In genomic region chr12:51001096-51001495, GRCm38 (mm10) we compare ENCODE assay signal across 10 mouse cellular contexts.
DNase-seq lines count a peak whose midpoint lies in the region; ATAC-seq and TF ChIP-seq lines count a peak whose summit lies in the region.
"Had no signal": no experiment of that assay in that cellular context is flagged by ENCODE, and none has a peak within 500 bp of the region (broad histone marks: within the 10 kb centered on the region; RNA-seq: fewer than 3 reads in every experiment).

No protein-coding gene starts in this region.

- H3K4me2 ChIP-seq in forebrain, embryonic 12.5 days = peak overlapping the region; percentile 38
- peak overlapping the region; percentile 52; the same call in 1 of the 2 replicates for H3K4me2 ChIP-seq in limb, embryonic 13.5 days (replicated peaks)
- no peak overlapping the region for H3K4me2 ChIP-seq in midbrain, postnatal 0 days (ENCODE audit: low read depth, low read length, poor library complexity, severe bottlenecking)
- H3K4me2 ChIP-seq in kidney, embryonic 14.5 days (replicated peaks; ENCODE audit: low read depth, low read length) = no peak overlapping the region
- H3K4me2 ChIP-seq: embryonic facial prominence, embryonic 13.5 days had no signal

- no peaks in the 10 kb centered on the region for H3K27me3 ChIP-seq in forebrain, embryonic 12.5 days
- H3K27me3 ChIP-seq in limb, embryonic 13.5 days = 0 out of 2 replicates have a peak, but pooled peaks cover 11% of the 10 kb centered on the region
- H3K27me3 ChIP-seq in midbrain, postnatal 0 days (ENCODE audit: insufficient read depth, low read length) = peaks cover 4% of the 10 kb centered on the region; the same call in 1 of the 2 replicates
- no peaks in the 10 kb centered on the region for H3K27me3 ChIP-seq in kidney, embryonic 14.5 days (ENCODE audit: control insufficient read depth, insufficient read depth, low read length)
- H3K27me3 ChIP-seq: embryonic facial prominence, embryonic 13.5 days had no signal

- DNase-seq in layer of hippocampus, adult 2 months (ENCODE audit: low spot score in 2 of 2) = no peak
- DNase-seq in layer of hippocampus, adult 18-20 months (ENCODE audit: low spot score in 2 of 2) = no peak
- DNase-seq in midbrain, postnatal 0 days (ENCODE audit: low spot score) = no peak
- no peak for DNase-seq in right cerebral cortex, postnatal 25 days
- DNase-seq: right cerebral cortex, adult 18-20 months had no signal

- H3K9ac ChIP-seq in forebrain, embryonic 12.5 days = peak overlapping the region; percentile 48
- H3K9ac ChIP-seq in limb, embryonic 13.5 days = no peak overlapping the region
- H3K9ac ChIP-seq in midbrain, postnatal 0 days (replicated peaks; ENCODE audit: low read length, poor library complexity, severe bottlenecking) = no peak overlapping the region
- no peak overlapping the region for H3K9ac ChIP-seq in kidney, embryonic 14.5 days (ENCODE audit: low read depth, low read length)
- H3K9ac ChIP-seq: embryonic facial prominence, embryonic 13.5 days had no signal

- no peak for ATAC-seq in forebrain, embryonic 12.5 days (ENCODE audit: low FRiP score)
- no peak for ATAC-seq in limb, embryonic 13.5 days (ENCODE audit: low FRiP score, low read depth)
- ATAC-seq in midbrain, postnatal 0 days (ENCODE audit: low FRiP score) = no peak
- ATAC-seq in granulocyte monocyte progenitor cell, adult 5-6 weeks (replicated peaks; ENCODE audit: poor library complexity, severe bottlenecking) = no peak
- ATAC-seq in kidney, embryonic 14.5 days (ENCODE audit: low FRiP score, low TSS enrichment) = no peak

- H3K4me1 ChIP-seq in forebrain, embryonic 12.5 days = peaks cover 52% of the 10 kb centered on the region
- peaks cover 28% of the 10 kb centered on the region for H3K4me1 ChIP-seq in limb, embryonic 13.5 days
- H3K4me1 ChIP-seq in midbrain, postnatal 0 days (ENCODE audit: insufficient read depth, low read length) = no peaks in the 10 kb centered on the region
- no peaks in the 10 kb centered on the region for H3K4me1 ChIP-seq in kidney, embryonic 14.5 days (ENCODE audit: control insufficient read depth, insufficient read depth, low read length)

- WGBS in forebrain, embryonic 12.5 days = 16% methylated on average over 4 of the region's 4 CpGs
- 33% methylated on average over 4 of the region's 4 CpGs for WGBS in limb, embryonic 13.5 days
- 34% methylated on average over 4 of the region's 4 CpGs for WGBS in midbrain, postnatal 0 days
- 48% methylated on average over 4 of the region's 4 CpGs for WGBS in kidney, embryonic 14.5 days

- no peaks in the 10 kb centered on the region for H3K36me3 ChIP-seq in forebrain, embryonic 12.5 days (replicated peaks)
- no peaks in the 10 kb centered on the region for H3K36me3 ChIP-seq in limb, embryonic 13.5 days
- H3K36me3 ChIP-seq in midbrain, postnatal 0 days (ENCODE audit: insufficient read depth, low read length) = no peaks in the 10 kb centered on the region
- no peaks in the 10 kb centered on the region for H3K36me3 ChIP-seq in kidney, embryonic 14.5 days (ENCODE audit: control insufficient read depth, insufficient read depth, low read length)
- H3K36me3 ChIP-seq: embryonic facial prominence, embryonic 13.5 days had no signal

- no peaks in the 10 kb centered on the region for H3K9me3 ChIP-seq in forebrain, embryonic 12.5 days
- H3K9me3 ChIP-seq in limb, embryonic 13.5 days = no peaks in the 10 kb centered on the region
- H3K9me3 ChIP-seq in midbrain, postnatal 0 days (ENCODE audit: low read length) = no peaks in the 10 kb centered on the region
- H3K9me3 ChIP-seq in kidney, embryonic 14.5 days (ENCODE audit: control insufficient read depth, low read length) = no peaks in the 10 kb centered on the region
- H3K9me3 ChIP-seq: embryonic facial prominence, embryonic 13.5 days had no signal

- H3K27ac ChIP-seq in layer of hippocampus, adult 2 months = peak overlapping the region; percentile 84
- peak overlapping the region; percentile 92 for H3K27ac ChIP-seq in forebrain, embryonic 12.5 days
- H3K27ac ChIP-seq in limb, embryonic 13.5 days = no peak overlapping the region
- H3K27ac ChIP-seq in midbrain, postnatal 0 days (ENCODE audit: low read depth, low read length) = 0 out of 2 replicates have a peak overlapping the region, but pooled peaks have one; percentile 13
- no peak overlapping the region; the same call in 1 of the 2 replicates for H3K27ac ChIP-seq in kidney, embryonic 14.5 days (ENCODE audit: low read depth, low read length)
- H3K27ac ChIP-seq: embryonic facial prominence, embryonic 13.5 days had no signal

- no peak for TF ChIP-seq CTCF in layer of hippocampus, adult 2 months (conservative IDR thresholded peaks at IDR 0.05)
- no peak for TF ChIP-seq CTCF in midbrain, postnatal 0 days (IDR thresholded peaks at IDR 0.05)

- H3K4me3 ChIP-seq in layer of hippocampus, adult 2 months = no peak overlapping the region
- no peak overlapping the region for H3K4me3 ChIP-seq in forebrain, embryonic 12.5 days (replicated peaks)
- no peak overlapping the region for H3K4me3 ChIP-seq in limb, embryonic 13.5 days
- no peak overlapping the region for H3K4me3 ChIP-seq in midbrain, postnatal 0 days (ENCODE audit: low read depth, low read length)
- no peak overlapping the region for H3K4me3 ChIP-seq in kidney, embryonic 14.5 days (ENCODE audit: low read length)
- H3K4me3 ChIP-seq: embryonic facial prominence, embryonic 13.5 days had no signal

Comparison
In these comparisons a context has a peak if more than half of its experiments do, and no peak if none do; other contexts are left out.
1. H3K27ac ChIP-seq: peak in layer of hippocampus, adult 2 months (single experiment), forebrain, embryonic 12.5 days (single experiment) and midbrain, postnatal 0 days (single experiment); none in limb, embryonic 13.5 days (single experiment) and kidney, embryonic 14.5 days (single experiment).
2. H3K4me2 ChIP-seq: peak in forebrain, embryonic 12.5 days (single experiment) and limb, embryonic 13.5 days (single experiment); none in midbrain, postnatal 0 days (single experiment) and kidney, embryonic 14.5 days (single experiment).